Mouse (Mus musculus) megakaryocyte, embryonic 14.5 days (primary cell): ENCODE results near the gene Tbx4.

Experiments used
- FLI1 ChIP-seq: IDR thresholded peaks from 2 replicates; pipeline ENCODE4 v1.6.1; 2012; ENCODE audit warnings: low read length, inconsistent platforms, mixed read lengths
- GATA1 ChIP-seq: IDR thresholded peaks from 3 replicates; pipeline ENCODE4 v1.6.1; 2012; ENCODE audit warnings: mixed read lengths, low read length, inconsistent platforms, borderline replicate concordance

DNA sequence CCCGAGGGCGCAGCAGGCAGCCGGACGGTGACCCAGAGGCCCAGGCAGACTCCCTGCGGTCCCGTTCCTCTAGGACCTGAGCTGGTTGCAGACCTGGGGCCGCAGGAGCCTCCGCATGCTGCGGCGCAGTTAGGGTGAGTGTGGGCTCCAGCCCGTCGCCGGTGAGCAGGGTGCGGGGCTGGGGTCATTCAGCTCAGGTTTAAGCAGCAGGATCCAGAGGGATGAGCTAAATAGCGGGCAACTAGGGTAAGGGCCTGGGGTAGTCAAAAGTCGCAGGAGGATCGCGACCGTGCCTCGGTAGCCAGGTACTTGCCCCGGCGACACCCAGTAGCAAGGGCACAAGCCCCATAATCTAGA, 185 bp downstream of the Tbx4 start:
- TF ChIP-seq GATA1 (no peak), FLI1 (no peak)
